Mouse (Mus musculus) NIH3T3 (cell line): ENCODE results near the gene Etv1.

Experiments
- DNase-seq: peaks from one replicate; pipeline ENCODE4 v3.0.0-alpha.2; 2012; ENCODE audit warnings: low read depth

The Etv1 gene

GRCm38 (mm10) chr12:38779186-38779777 is at the start of gene Etv1:
Gene Etv1, plus strand, starts transcription at chr12:38779380.
- peak; percentile 57 for DNase-seq

GRCm38 (mm10) chr12:38729661-38730060 is 49.5 kb upstream of the Etv1 start:
- no peak for DNase-seq

GRCm38 (mm10) chr12:38730791-38731190 is 48.4 kb upstream of the Etv1 start:
- DNase-seq = no peak

- DNase-seq = no peak
Measured at GRCm38 (mm10) chr12:38759322-38759721, 19.9 kb upstream of the Etv1 start.

- peak; percentile 47 for DNase-seq
Measured at GRCm38 (mm10) chr12:38777316-38777715, 1.9 kb upstream of the Etv1 start.

GRCm38 (mm10) chr12:38777957-38778298 is 1.3 kb upstream of the Etv1 start:
- DNase-seq = no peak

- peak; percentile 94 for DNase-seq
Measured at GRCm38 (mm10) chr12:38778299-38779075, 693 bp upstream of the Etv1 start.

GRCm38 (mm10) chr12:38780006-38780954 is 1.1 kb downstream of the Etv1 start:
- DNase-seq = peak; percentile 86

GRCm38 (mm10) chr12:38780955-38781304 is 1.8 kb downstream of the Etv1 start:
- peak; percentile 48 for DNase-seq

- no peak for DNase-seq
Measured at GRCm38 (mm10) chr12:38781686-38782085, 2.5 kb downstream of the Etv1 start.

GRCm38 (mm10) chr12:38783291-38783690 is 4.1 kb downstream of the Etv1 start:
- no peak for DNase-seq

GRCm38 (mm10) chr12:38784221-38784620 is 5.0 kb downstream of the Etv1 start:
- no peak for DNase-seq

GRCm38 (mm10) chr12:38786571-38786970 is 7.4 kb downstream of the Etv1 start:
- no peak for DNase-seq

- DNase-seq = no peak
Measured at GRCm38 (mm10) chr12:38787704-38788103, 8.5 kb downstream of the Etv1 start.

- peak; percentile 86 for DNase-seq
Measured at GRCm38 (mm10) chr12:38788621-38789020, 9.4 kb downstream of the Etv1 start.

GRCm38 (mm10) chr12:38789789-38790355 is 10.7 kb downstream of the Etv1 start:
- DNase-seq = peak; percentile 8

GRCm38 (mm10) chr12:38793076-38793475 is 13.9 kb downstream of the Etv1 start:
- DNase-seq = no peak

- DNase-seq = peak; percentile 72
Measured at GRCm38 (mm10) chr12:38793697-38794096, 14.5 kb downstream of the Etv1 start.

GRCm38 (mm10) chr12:38807031-38807430 is 27.9 kb downstream of the Etv1 start:
- DNase-seq = no peak

GRCm38 (mm10) chr12:38812392-38812791 is 33.2 kb downstream of the Etv1 start:
- no peak for DNase-seq

GRCm38 (mm10) chr12:38814010-38814786 is 35.0 kb downstream of the Etv1 start:
- DNase-seq = no peak

- DNase-seq = no peak
Measured at GRCm38 (mm10) chr12:38816235-38816634, 37.1 kb downstream of the Etv1 start.
